Mouse (Mus musculus) liver, embryonic 14.5 days (tissue): Measurements from ENCODE around the gene Srgap3. TPM values are rescaled to one million over a fixed set of nuclear protein-coding genes. Genes with fewer than 3 reads are reported as not detected.

Experiments
- ATAC-seq: fragments of 200-750 bp; cut with Nextera tagmentation; 2 replicates; pipeline ENCODE4 v1.8.0; 2017; ENCODE audit warnings: moderate number of reproducible peaks, mild to moderate bottlenecking, moderate library complexity; ENCODE audit not compliant: insufficient read depth
- DNase-seq, 3 experiments: peaks; one replicate each; pipeline ENCODE4 v3.0.0-alpha.2; 2012 to 2013; ENCODE audit warnings: low read depth in 3 of 3, low spot score in 3 of 3
- H3K27ac ChIP-seq: fragments of 300-500 bp; sonication (generic); 2 replicates; pipeline ENCODE4 v1.5.1; 2014; ENCODE audit warnings: moderate library complexity, mild to moderate bottlenecking, control low read depth, inconsistent platforms
- H3K27me3 ChIP-seq: fragments of 300-500 bp; sonication (generic); 2 replicates; pipeline ENCODE4 v1.6.1; 2014; ENCODE audit warnings: mild to moderate bottlenecking, low read length, moderate library complexity; ENCODE audit not compliant: control insufficient read depth, insufficient read depth
- H3K36me3 ChIP-seq: fragments of 300-500 bp; sonication (generic); replicated peaks from 2 replicates; pipeline ENCODE4 v1.6.1; 2014; ENCODE audit warnings: low read depth; ENCODE audit not compliant: control insufficient read depth, insufficient read depth
- H3K4me1 ChIP-seq, 2 experiments: fragments of 200-500 bp in 1 of 2; fragments of 300-500 bp in 1 of 2; sonication (generic) in 1 of 2; replicated peaks; 2 replicates each; pipeline ENCODE4 v1.6.1; 2012 to 2014; ENCODE audit warnings: antibody characterized with exemption in 1 of 2, inconsistent platforms in 1 of 2, low read length in 1 of 2; ENCODE audit not compliant: control insufficient read depth in 2 of 2, insufficient read depth in 2 of 2
- H3K4me2 ChIP-seq: fragments of 300-500 bp; sonication (generic); 2 replicates; pipeline ENCODE4 v1.6.1; 2014; ENCODE audit warnings: low read depth, mild to moderate bottlenecking, control low read depth, moderate library complexity
- H3K4me3 ChIP-seq, 2 experiments: fragments of 200-500 bp in 1 of 2; fragments of 300-500 bp in 1 of 2; sonication (generic) in 1 of 2; 2 replicates each; pipeline ENCODE4 v1.5.1; 2012 to 2014; ENCODE audit warnings: low read depth in 2 of 2, low read length in 2 of 2, mild to moderate bottlenecking in 2 of 2, control low read depth in 1 of 2, inconsistent platforms in 1 of 2, moderate library complexity in 1 of 2; ENCODE audit not compliant: insufficient read depth in 1 of 2
- H3K9ac ChIP-seq: fragments of 300-500 bp; sonication (generic); replicated peaks from 2 replicates; pipeline ENCODE4 v1.6.1; 2014; ENCODE audit warnings: mild to moderate bottlenecking, control low read depth, moderate library complexity
- H3K9me3 ChIP-seq: fragments of 300-500 bp; sonication (generic); 2 replicates; pipeline ENCODE4 v1.6.1; 2016; ENCODE audit warnings: low read length, mixed read lengths; ENCODE audit not compliant: control insufficient read depth
- CTCF ChIP-seq: IDR thresholded peaks from 2 replicates; pipeline ENCODE4 v1.5.1; 2016; ENCODE audit warnings: antibody characterized with exemption, low read depth, control low read depth
- EP300 ChIP-seq: IDR thresholded peaks from 2 replicates; pipeline ENCODE4 v1.6.1; 2016; ENCODE audit warnings: antibody characterized with exemption, low read depth
- whole genome bisulfite sequencing: fragments of 180-500 bp; shearing (Covaris S2); extraction: QIAGEN DNeasy Blood & Tissue Kit; methylation state at CpG from one replicate; pipeline ENCODE4 v1.1.7; 2014; ENCODE audit not compliant: insufficient replicate concordance; 5-methylcytosine and 5-hydroxymethylcytosine counted together
- polyA plus RNA-seq, 2 experiments: library from polyadenylated mRNA; depleted of rRNA in 1 of 2; stranded (reverse) in 1 of 2; unstranded in 1 of 2; fragments of >200 nt; fragmentation: Nextera tagmentation in 1 of 2; extraction: Ambion mirVana in 1 of 2; gene quantifications; 2 replicates each; pipeline versions ENCODE4 v1.2.1 to v1.2.3; 2012 to 2014

The Srgap3 gene
- polyA plus RNA-seq, 2 experiments, result 0.20 to 0.27 TPM

DNA sequence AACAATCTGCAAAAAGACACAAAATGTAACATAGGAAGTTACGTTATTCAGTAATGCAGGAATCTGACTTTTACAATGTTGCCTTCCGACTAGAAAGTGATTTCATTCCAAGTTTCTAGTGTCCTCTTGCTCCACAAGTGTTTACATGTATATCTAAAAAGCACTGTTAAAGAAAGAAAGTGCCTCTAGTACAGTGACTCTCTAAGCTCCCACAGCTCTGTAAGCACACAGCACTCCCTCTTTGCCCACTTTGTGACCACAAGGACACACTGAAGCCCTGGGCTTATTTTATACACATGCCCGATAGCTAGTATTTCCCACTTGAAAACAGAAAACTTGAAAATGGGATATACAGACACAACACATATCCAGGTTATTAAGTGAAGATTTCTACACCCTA is 259.0 kb downstream of the Srgap3 start:
- H3K9ac ChIP-seq, result no peak overlapping the region
- H3K4me2 ChIP-seq, result no peak overlapping the region
- no peak overlapping the region for H3K4me3 ChIP-seq
- H3K27me3 ChIP-seq, result no peaks in the 10 kb centered on the region
- no peak for ATAC-seq
- TF ChIP-seq CTCF (no peak), EP300 (no peak)
- H3K27ac ChIP-seq, result no peak overlapping the region
- 82% methylated on average over 3 of the region's 3 CpGs for WGBS
- H3K4me1 ChIP-seq, result peaks cover 9 to 14% of the 10 kb centered on the region in 2 experiments; a peak in 3 of 4 replicates
- DNase-seq, result no peak
- H3K9me3 ChIP-seq, result no peaks in the 10 kb centered on the region
- H3K36me3 ChIP-seq, result peaks cover 20% of the 10 kb centered on the region

GRCm38 (mm10) chr6:112686485-112686884 is 260.6 kb downstream of the Srgap3 start:
- no peak overlapping the region for H3K4me2 ChIP-seq
- no peaks in the 10 kb centered on the region for H3K9me3 ChIP-seq
- no peak overlapping the region for H3K27ac ChIP-seq
- H3K27me3 ChIP-seq, result no peaks in the 10 kb centered on the region
- DNase-seq (no peak), ATAC-seq (no peak)
- H3K4me3 ChIP-seq, result no peak overlapping the region
- H3K9ac ChIP-seq, result no peak overlapping the region
- H3K4me1 ChIP-seq, result peaks cover 9 to 14% of the 10 kb centered on the region in 2 experiments; a peak in 3 of 4 replicates
- H3K36me3 ChIP-seq, result peaks cover 18% of the 10 kb centered on the region
- WGBS, result 40% methylated on average over 7 of the region's 7 CpGs
- TF ChIP-seq CTCF (no peak), EP300 (no peak)

- Histone ChIP-seq H3K27ac (peak overlapping the region; percentile 80), H3K9ac (peak overlapping the region; percentile 27; the same call in 1 of the 2 replicates), H3K4me3 (no peak overlapping the region), H3K36me3 (peaks cover 35% of the 10 kb centered on the region), H3K27me3 (no peaks in the 10 kb centered on the region), H3K4me2 (peak overlapping the region; percentile 16), H3K9me3 (no peaks in the 10 kb centered on the region), H3K4me1 (peaks cover 9 to 14% of the 10 kb centered on the region in 2 experiments; a peak in 3 of 4 replicates)
- DNase-seq (peak; percentile 22 to 56 (median 47)), ATAC-seq (peak; percentile 89)
- WGBS, result 69% methylated on average over 2 of the region's 2 CpGs
- no peak for TF ChIP-seq EP300
- no peak for TF ChIP-seq CTCF
Measured at GRCm38 (mm10) chr6:112684065-112684464, 263.0 kb downstream of the Srgap3 start.

Other genes with a start within 250 kb of the Srgap3 start
- 14.0 and 19.6 TPM in 2 replicates for gene Thumpd3, start 99.0 kb upstream of the Srgap3 start, polyA plus RNA-seq (2012; rRNA removed)
- 35.4 and 35.7 TPM in 2 replicates for gene Thumpd3, start 99.0 kb upstream of the Srgap3 start, polyA plus RNA-seq (2014; fragmentation: Nextera tagmentation; extraction: Ambion mirVana)
- 10.5 and 11.8 TPM in 2 replicates for gene Setd5, start 130.1 kb upstream of the Srgap3 start, polyA plus RNA-seq (2012; rRNA removed)
- 14.1 and 16.2 TPM in 2 replicates for gene Setd5, start 130.1 kb upstream of the Srgap3 start, polyA plus RNA-seq (2014; fragmentation: Nextera tagmentation; extraction: Ambion mirVana)
- 0.06 TPM in 1 of 2 replicates, not detected in the other for gene Lhfpl4, start 248.1 kb upstream of the Srgap3 start, polyA plus RNA-seq (2012; rRNA removed)
- 0.13 TPM in 1 of 2 replicates, not detected in the other for gene Lhfpl4, start 248.1 kb upstream of the Srgap3 start, polyA plus RNA-seq (2014; fragmentation: Nextera tagmentation; extraction: Ambion mirVana)